Comparison of ENCODE assay signal across 19 mouse cellular contexts in genomic region chr4:134523447-134523846, GRCm38 (mm10). TPM values are rescaled to one million over a fixed set of nuclear protein-coding genes. Genes with fewer than 3 reads are reported as not detected.
DNase-seq lines count a peak whose midpoint lies in the region; ATAC-seq lines count a peak whose summit lies in the region.
"Had no signal": no experiment of that assay in that cellular context is flagged by ENCODE, and none has a peak within 500 bp of the region (broad histone marks: within the 10 kb centered on the region; RNA-seq: fewer than 3 reads in every experiment).

No protein-coding gene starts in this region.

- no peak overlapping the region for H3K4me3 ChIP-seq in limb, embryonic 13.5 days
- H3K4me3 ChIP-seq in limb, embryonic 10.5 days = no peak overlapping the region
- H3K4me3 ChIP-seq: embryonic facial prominence, embryonic 13.5 days; embryonic facial prominence, embryonic 15.5 days; erythroblast, embryonic 14.5 days; forebrain, embryonic 10.5 days; forebrain, embryonic 12.5 days had no signal

- no peaks in the 10 kb centered on the region for H3K27me3 ChIP-seq in limb, embryonic 13.5 days
- no peaks in the 10 kb centered on the region for H3K27me3 ChIP-seq in limb, embryonic 10.5 days (ENCODE audit: low read depth, poor library complexity, severe bottlenecking)
- H3K27me3 ChIP-seq: embryonic facial prominence, embryonic 13.5 days; embryonic facial prominence, embryonic 15.5 days; forebrain, embryonic 12.5 days had no signal

- 0 out of 2 replicates have a peak overlapping the region, but pooled peaks have one; percentile 8 for H3K9ac ChIP-seq in limb, embryonic 13.5 days
- H3K9ac ChIP-seq: embryonic facial prominence, embryonic 13.5 days; embryonic facial prominence, embryonic 15.5 days; forebrain, embryonic 12.5 days had no signal

- H3K4me1 ChIP-seq in limb, embryonic 13.5 days = no peaks in the 10 kb centered on the region
- H3K4me1 ChIP-seq in limb, embryonic 10.5 days = no peaks in the 10 kb centered on the region
- H3K4me1 ChIP-seq: embryonic facial prominence, embryonic 13.5 days; embryonic facial prominence, embryonic 15.5 days; forebrain, embryonic 12.5 days had no signal

- DNase-seq in adrenal gland, postnatal 14 days = peak; percentile 42
- DNase-seq in adrenal gland, adult 8-10 months = no peak
- no peak for DNase-seq in limb, embryonic 10.5 days (ENCODE audit: low spot score)
- DNase-seq: adrenal gland, postnatal 10 days; cerebellum, adult 11 months; cerebellum, adult 18-20 months; cerebellum, adult 8-10 months; cerebellum, adult 9-11 months; cerebellum, postnatal 14 days; cerebellum, postnatal 36 days; embryo, embryonic 11 days had no signal

- 84% methylated on average over 4 of the region's 4 CpGs for WGBS in limb, embryonic 13.5 days
- 92% methylated on average over 4 of the region's 4 CpGs for WGBS in limb, embryonic 10.5 days

- peaks cover 71% of the 10 kb centered on the region for H3K36me3 ChIP-seq in limb, embryonic 13.5 days
- H3K36me3 ChIP-seq in limb, embryonic 10.5 days = peaks cover 94% of the 10 kb centered on the region

- no peaks in the 10 kb centered on the region for H3K9me3 ChIP-seq in limb, embryonic 13.5 days
- H3K9me3 ChIP-seq in limb, embryonic 10.5 days (replicated peaks) = no peaks in the 10 kb centered on the region
- H3K9me3 ChIP-seq: embryonic facial prominence, embryonic 13.5 days; embryonic facial prominence, embryonic 15.5 days; forebrain, embryonic 10.5 days; forebrain, embryonic 12.5 days had no signal

- no peak overlapping the region for H3K27ac ChIP-seq in limb, embryonic 13.5 days
- H3K27ac ChIP-seq in limb, embryonic 10.5 days = no peak overlapping the region
- H3K27ac ChIP-seq: embryonic facial prominence, embryonic 13.5 days; embryonic facial prominence, embryonic 15.5 days; forebrain, embryonic 10.5 days; forebrain, embryonic 12.5 days had no signal

- no peak overlapping the region for H3K4me2 ChIP-seq in limb, embryonic 13.5 days (replicated peaks)
- H3K4me2 ChIP-seq: embryonic facial prominence, embryonic 13.5 days; embryonic facial prominence, embryonic 15.5 days; forebrain, embryonic 12.5 days had no signal

- ATAC-seq in limb, embryonic 13.5 days (ENCODE audit: low FRiP score, low read depth) = no peak
- ATAC-seq: forebrain, embryonic 14.5 days; forebrain, embryonic 16.5 days had no signal

RNA-seq across cellular contexts. Expression of gene Mtfr1l, which starts 11.7 kb away (rescaled TPM):
- 103 and 113 TPM in 2 replicates for total RNA-seq in adrenal gland, postnatal 14 days (2021)
- 100 to 1,000 TPM; 125 to 174 (median 152) TPM for total RNA-seq in adrenal gland, adult 8-10 months (2022)
- 131 and 132 TPM in 2 replicates for polyA plus RNA-seq in limb, embryonic 13.5 days (2015; fragmentation: Nextera tagmentation; extraction: Ambion mirVana)
- 104 and 109 TPM in 2 replicates for polyA plus RNA-seq in limb, embryonic 10.5 days (2016; fragmentation: Nextera tagmentation; extraction: Ambion mirVana)

RNA-seq across cellular contexts. Expression of gene Aunip, which starts 12.6 kb away (rescaled TPM):
- 1.8 and 3.0 TPM in 2 replicates for total RNA-seq in adrenal gland, postnatal 14 days (2021)
- total RNA-seq in adrenal gland, adult 8-10 months (2022) = 1 to 10 TPM in 3 of 4 experiments, under 1 TPM in 1; 0.66 to 2.4 (median 2.2) TPM
- 10.6 and 10.8 TPM in 2 replicates for polyA plus RNA-seq in limb, embryonic 13.5 days (2015; fragmentation: Nextera tagmentation; extraction: Ambion mirVana)
- polyA plus RNA-seq in limb, embryonic 10.5 days (2016; fragmentation: Nextera tagmentation; extraction: Ambion mirVana) = 21.9 and 29.6 TPM in 2 replicates

RNA-seq across cellular contexts. Expression of gene Paqr7, which starts 26.9 kb away (rescaled TPM):
- 25.9 and 32.2 TPM in 2 replicates for total RNA-seq in adrenal gland, postnatal 14 days (2021)
- total RNA-seq in adrenal gland, adult 8-10 months (2022) = 10 to 100 TPM; 54.1 to 81.1 (median 71.3) TPM
- polyA plus RNA-seq in limb, embryonic 13.5 days (2015; fragmentation: Nextera tagmentation; extraction: Ambion mirVana) = 3.7 and 4.1 TPM in 2 replicates
- polyA plus RNA-seq in limb, embryonic 10.5 days (2016; fragmentation: Nextera tagmentation; extraction: Ambion mirVana) = 1.2 TPM in 2 replicates
- polyA plus RNA-seq: erythroblast, embryonic 14.5 days had no signal

RNA-seq across cellular contexts. Expression of gene Selenon, which starts 28.5 kb away (rescaled TPM):
- 30.2 and 32.3 TPM in 2 replicates for total RNA-seq in adrenal gland, postnatal 14 days (2021)
- total RNA-seq in adrenal gland, adult 8-10 months (2022) = 10 to 100 TPM; 28.9 to 58.1 (median 44.4) TPM
- 15.2 and 16.3 TPM in 2 replicates for polyA plus RNA-seq in limb, embryonic 13.5 days (2015; fragmentation: Nextera tagmentation; extraction: Ambion mirVana)
- polyA plus RNA-seq in limb, embryonic 10.5 days (2016; fragmentation: Nextera tagmentation; extraction: Ambion mirVana) = 10.9 and 13.4 TPM in 2 replicates

RNA-seq across cellular contexts. Expression of gene Stmn1, which starts 55.3 kb away (rescaled TPM):
- total RNA-seq in adrenal gland, postnatal 14 days (2021) = 118 and 119 TPM in 2 replicates
- total RNA-seq in adrenal gland, adult 8-10 months (2022) = 10 to 100 TPM; 20.9 to 31.8 (median 30.0) TPM
- polyA plus RNA-seq in limb, embryonic 13.5 days (2015; fragmentation: Nextera tagmentation; extraction: Ambion mirVana) = 1,889 and 1,921 TPM in 2 replicates
- polyA plus RNA-seq in limb, embryonic 10.5 days (2016; fragmentation: Nextera tagmentation; extraction: Ambion mirVana) = 1,855 and 1,993 TPM in 2 replicates
